ENCODE assay signal across 11 mouse cellular contexts in the genomic region with DNA sequence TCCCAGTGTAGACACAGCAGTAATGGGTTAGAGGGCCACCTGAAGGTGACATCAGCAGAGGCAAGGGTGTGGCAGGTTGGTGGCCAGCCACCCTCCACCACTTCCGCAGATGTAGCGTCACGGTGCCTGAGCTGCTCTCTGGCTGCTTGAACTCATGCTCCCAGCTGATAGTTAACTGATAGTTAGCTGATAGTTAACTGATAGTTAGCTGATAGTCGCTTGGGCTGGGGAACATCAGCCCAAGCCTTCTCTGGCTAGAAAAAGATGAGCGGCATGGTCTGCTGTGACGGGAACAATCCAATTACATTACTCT.
DNase-seq lines count a peak whose midpoint lies in the region; ATAC-seq and TF ChIP-seq lines count a peak whose summit lies in the region.
"Had no signal": no experiment of that assay in that cellular context is flagged by ENCODE, and none has a peak within 500 bp of the region (broad histone marks: within the 10 kb centered on the region; RNA-seq: fewer than 3 reads in every experiment).

No protein-coding gene starts in this region.

- no peak for DNase-seq in heart, embryonic 10.5 days (ENCODE audit: low spot score)
- no peak for DNase-seq in heart, adult 2 months
- no peak for DNase-seq in lung, postnatal 25 days (ENCODE audit: low spot score)
- DNase-seq in yolk sac, embryonic 10.5 days (ENCODE audit: low spot score): peak; percentile 38
- no peak for DNase-seq in ovary, postnatal 36 days (ENCODE audit: low spot score)
- DNase-seq: cerebellum, postnatal 14 days; forebrain, postnatal 0 days had no signal

- no peaks in the 10 kb centered on the region for H3K9me3 ChIP-seq in heart, embryonic 10.5 days
- no peaks in the 10 kb centered on the region for H3K9me3 ChIP-seq in lung, embryonic 16.5 days (ENCODE audit: control insufficient read depth, low read length)
- no peaks in the 10 kb centered on the region for H3K9me3 ChIP-seq in liver, embryonic 12.5 days (replicated peaks)

- WGBS in heart, embryonic 10.5 days: 56% methylated on average over 6 of the region's 6 CpGs
- WGBS in heart, adult 2 months: 79% methylated on average over 6 of the region's 6 CpGs
- 60% methylated on average over 6 of the region's 6 CpGs for WGBS in lung, embryonic 16.5 days
- 34% methylated on average over 6 of the region's 6 CpGs for WGBS in liver, embryonic 12.5 days (ENCODE audit: insufficient replicate concordance)

- H3K4me1 ChIP-seq in heart, embryonic 10.5 days: peaks cover 47% of the 10 kb centered on the region
- H3K4me1 ChIP-seq in heart, adult 2 months (ENCODE audit: control insufficient read depth, insufficient read depth, low read length): no peaks in the 10 kb centered on the region
- peaks cover 19% of the 10 kb centered on the region for H3K4me1 ChIP-seq in lung, embryonic 16.5 days (replicated peaks; ENCODE audit: control insufficient read depth, insufficient read depth, low read length)
- H3K4me1 ChIP-seq in liver, embryonic 12.5 days: peaks cover 58% of the 10 kb centered on the region

- intact Hi-C loops in heart, adult 2 months (cut with DNase I): loop anchor here (5.0 kb wide), 1 partner anchor 178 kb away; no protein-coding TSS in a partner anchor

- no peak overlapping the region for H3K4me3 ChIP-seq in heart, embryonic 10.5 days
- no peak overlapping the region for H3K4me3 ChIP-seq in heart, adult 2 months
- no peak overlapping the region for H3K4me3 ChIP-seq in lung, embryonic 16.5 days (ENCODE audit: low read length)
- peak overlapping the region; percentile 24 for H3K4me3 ChIP-seq in liver, embryonic 12.5 days
- H3K4me3 ChIP-seq: layer of hippocampus, adult 2 months had no signal

- H3K36me3 ChIP-seq in heart, embryonic 10.5 days: no peaks in the 10 kb centered on the region
- no peaks in the 10 kb centered on the region for H3K36me3 ChIP-seq in heart, adult 2 months (ENCODE audit: control insufficient read depth, insufficient read depth, low read length)
- H3K36me3 ChIP-seq in lung, embryonic 16.5 days (ENCODE audit: control insufficient read depth, insufficient read depth, low read length): no peaks in the 10 kb centered on the region
- H3K36me3 ChIP-seq in liver, embryonic 12.5 days: no peaks in the 10 kb centered on the region

- no peaks in the 10 kb centered on the region for H3K27me3 ChIP-seq in heart, embryonic 10.5 days (ENCODE audit: insufficient read depth, poor library complexity, severe bottlenecking)
- H3K27me3 ChIP-seq in heart, adult 2 months (ENCODE audit: control insufficient read depth, insufficient read depth, low read length): no peaks in the 10 kb centered on the region
- no peaks in the 10 kb centered on the region for H3K27me3 ChIP-seq in lung, embryonic 16.5 days (ENCODE audit: control insufficient read depth, insufficient read depth, low read depth, low read length)
- no peaks in the 10 kb centered on the region for H3K27me3 ChIP-seq in liver, embryonic 12.5 days (replicated peaks)

- TF ChIP-seq CTCF in heart, adult 2 months (IDR thresholded peaks at IDR 0.05): no peak

- TF ChIP-seq EP300 in heart, adult 2 months (IDR thresholded peaks at IDR 0.05; ENCODE audit: insufficient read depth, low read depth, low read length): no peak

- no peak for ATAC-seq in lung, embryonic 16.5 days (ENCODE audit: low read depth)
- ATAC-seq in liver, embryonic 12.5 days: peak; percentile 84
- no peak for ATAC-seq in cerebellum, adult (ENCODE audit: insufficient number of reproducible peaks, low FRiP score, low TSS enrichment)
- ATAC-seq: forebrain, postnatal 0 days had no signal

- H3K27ac ChIP-seq in heart, embryonic 10.5 days: peak overlapping the region; percentile 79
- H3K27ac ChIP-seq in heart, adult 2 months: no peak overlapping the region
- peak overlapping the region; percentile 86 for H3K27ac ChIP-seq in lung, embryonic 16.5 days (ENCODE audit: low read length)
- H3K27ac ChIP-seq in liver, embryonic 12.5 days: peak overlapping the region; percentile 74
- H3K27ac ChIP-seq: layer of hippocampus, adult 2 months had no signal

- no peak overlapping the region for H3K9ac ChIP-seq in heart, adult 2 months (ENCODE audit: low read depth, low read length)
- 0 out of 2 replicates have a peak overlapping the region, but pooled peaks have one; percentile 32 for H3K9ac ChIP-seq in lung, embryonic 16.5 days (ENCODE audit: low read length)
- H3K9ac ChIP-seq in liver, embryonic 12.5 days: peak overlapping the region; percentile 58
- H3K9ac ChIP-seq: forebrain, postnatal 0 days had no signal

- no peak for TF ChIP-seq POLR2A in heart, adult 2 months (IDR thresholded peaks at IDR 0.05; ENCODE audit: insufficient read depth, low read depth, low read length)

- H3K79me2 ChIP-seq in heart, adult 2 months (replicated peaks; ENCODE audit: control insufficient read depth, insufficient read depth, low read length): no peaks in the 10 kb centered on the region

- H3K4me2 ChIP-seq in lung, embryonic 16.5 days (ENCODE audit: low read depth, low read length): peak overlapping the region; percentile 18; the same call in 1 of the 2 replicates
- H3K4me2 ChIP-seq in liver, embryonic 12.5 days: peak overlapping the region; percentile 56
